Mouse (Mus musculus): ENCODE measurements around the gene Nebl.

Gene Nebl

GRCm38 (mm10) chr2:17413496-17414268 lies 317.6 kb downstream of the Nebl start:
- no peak for DNase-seq (ENCODE audit: extremely low spot score, low read depth, low spot score)

DNA sequence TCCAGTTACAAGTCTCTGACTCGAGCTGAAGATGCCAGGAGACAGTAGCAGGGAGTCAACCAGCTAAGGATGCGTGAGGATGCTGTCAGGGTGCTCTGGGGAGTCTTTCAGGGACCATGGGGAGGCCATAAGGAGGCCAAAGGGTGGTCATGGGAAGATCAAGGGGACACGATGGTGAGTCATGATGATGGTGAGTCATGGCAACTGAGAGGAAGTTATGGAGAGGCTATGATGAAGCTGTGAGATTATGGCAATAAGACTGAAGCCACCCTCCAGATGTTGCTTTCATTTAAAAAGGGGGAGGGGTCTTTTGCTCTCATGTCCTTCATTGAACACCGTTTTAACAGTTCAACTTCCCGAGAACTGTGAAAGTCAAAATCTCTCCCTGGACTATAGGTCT lies 322.0 kb downstream of the Nebl start:
- no peak for DNase-seq (ENCODE audit: extremely low spot score, low read depth, low spot score)

GRCm38 (mm10) chr2:17405899-17406531 lies 325.2 kb downstream of the Nebl start:
- no peak for DNase-seq (ENCODE audit: extremely low spot score, low read depth, low spot score)

GRCm38 (mm10) chr2:17402511-17402910 lies 328.8 kb downstream of the Nebl start:
- DNase-seq (ENCODE audit: extremely low spot score, low read depth, low spot score): no peak

DNA sequence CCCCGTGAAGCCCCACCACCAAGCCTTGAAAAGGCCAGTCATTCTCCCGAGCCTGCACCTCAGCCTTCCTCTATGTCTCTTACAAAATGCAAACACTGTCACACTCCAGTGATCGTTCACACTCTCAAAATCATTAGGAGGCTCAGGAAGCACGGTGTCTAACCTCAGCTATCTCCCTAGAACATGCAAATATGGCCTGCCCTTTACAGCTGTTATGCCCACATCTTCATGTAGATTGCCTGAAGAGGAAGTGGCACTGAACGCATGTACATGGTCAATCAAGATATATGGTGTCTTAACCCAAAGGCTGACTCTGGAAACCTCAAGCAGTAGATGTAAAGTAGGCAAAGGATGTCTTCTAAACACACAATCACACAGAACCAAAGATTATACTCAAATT lies 335.0 kb downstream of the Nebl start:
- no peak for DNase-seq (ENCODE audit: extremely low spot score, low read depth, low spot score)

DNA sequence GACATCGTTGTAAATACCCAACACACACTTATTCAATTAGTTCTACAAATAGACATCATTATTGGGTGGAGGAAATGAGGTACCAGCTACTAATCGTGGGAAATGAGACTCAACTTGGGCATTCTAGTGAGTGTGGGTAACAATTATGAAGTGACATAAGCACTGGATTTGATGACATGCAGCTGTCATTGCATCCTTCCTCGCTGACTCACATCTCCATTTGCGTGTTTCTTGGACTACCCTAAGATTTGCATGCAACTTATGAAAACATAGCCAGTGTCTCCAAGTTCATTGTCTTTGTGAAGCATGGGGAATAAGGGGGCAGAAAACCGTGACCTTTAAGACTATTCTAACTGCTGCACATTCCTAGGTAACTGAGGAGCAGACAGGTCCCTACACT lies 339.9 kb downstream of the Nebl start:
- DNase-seq (ENCODE audit: extremely low spot score, low read depth, low spot score): no peak

- no peak for DNase-seq (ENCODE audit: extremely low spot score, low read depth, low spot score)
Measured at GRCm38 (mm10) chr2:17390513-17391200, 340.6 kb downstream of the Nebl start.

GRCm38 (mm10) chr2:17389886-17390285 lies 341.4 kb downstream of the Nebl start:
- DNase-seq (ENCODE audit: extremely low spot score, low read depth, low spot score): no peak

- DNase-seq (ENCODE audit: extremely low spot score, low read depth, low spot score): no peak
Measured at GRCm38 (mm10) chr2:17389379-17389778, 341.9 kb downstream of the Nebl start.

DNA sequence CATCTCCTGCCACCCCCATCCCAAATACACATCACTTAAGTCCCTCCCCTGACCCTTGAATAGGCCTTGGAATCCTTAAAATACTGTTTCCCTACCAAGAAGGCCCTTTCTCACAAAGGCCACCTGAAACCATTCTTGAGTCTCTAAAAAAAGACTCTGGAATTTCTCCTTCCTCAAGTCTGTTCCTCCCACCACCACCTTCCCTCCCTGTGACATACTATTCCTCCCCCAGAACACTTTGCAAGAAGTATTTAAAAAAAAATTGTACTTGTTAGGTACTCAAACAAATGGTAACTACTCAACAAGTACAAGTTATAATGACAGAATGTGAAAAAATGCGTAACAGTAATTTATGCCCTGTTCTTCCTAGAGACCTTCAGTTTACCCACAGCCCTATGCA lies 349.0 kb downstream of the Nebl start:
- DNase-seq (ENCODE audit: extremely low spot score, low read depth, low spot score): no peak

DNA sequence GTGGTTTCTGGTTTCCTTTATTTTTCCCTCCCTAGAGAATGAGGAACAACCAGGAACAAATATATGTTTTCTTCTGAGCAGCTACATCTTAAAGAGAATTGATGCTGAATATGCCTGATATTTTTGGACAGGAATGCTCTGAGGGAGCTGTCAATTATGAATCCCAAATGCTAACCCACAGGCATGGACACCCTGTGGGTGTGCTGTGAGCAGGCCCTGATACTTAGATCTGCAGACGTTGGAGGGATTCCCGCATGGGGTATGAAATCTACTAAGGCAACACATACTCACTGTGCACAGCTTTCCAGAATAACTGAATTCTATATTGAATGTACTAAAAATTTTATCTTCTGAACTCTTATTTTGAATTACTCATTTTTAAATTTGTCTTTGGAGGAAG lies 355.3 kb downstream of the Nebl start:
- DNase-seq (ENCODE audit: extremely low spot score, low read depth, low spot score): no peak

DNA sequence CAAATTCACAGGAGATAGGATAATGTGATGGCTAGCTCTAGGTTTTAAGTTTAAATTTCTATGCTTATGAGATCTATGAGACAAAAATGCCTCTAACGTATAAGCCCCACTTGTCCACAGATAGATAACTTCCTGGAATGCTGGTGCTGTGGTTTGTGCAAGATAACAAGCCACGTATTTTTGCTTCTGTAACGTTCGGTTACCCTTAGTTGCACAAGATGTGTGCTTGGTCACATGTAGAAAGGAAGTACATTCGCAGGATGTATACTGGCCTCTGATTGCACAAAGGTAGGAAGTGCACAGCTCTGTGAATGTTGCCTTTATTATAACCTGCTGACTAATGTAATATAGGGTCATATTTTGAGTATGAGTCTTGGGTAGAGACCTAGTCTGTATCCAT lies 365.6 kb downstream of the Nebl start:
- DNase-seq (ENCODE audit: extremely low spot score, low read depth, low spot score): no peak

- DNase-seq (ENCODE audit: extremely low spot score, low read depth, low spot score): no peak
Measured at GRCm38 (mm10) chr2:17364971-17365548, 366.2 kb downstream of the Nebl start.

- DNase-seq (ENCODE audit: extremely low spot score, low read depth, low spot score): no peak
Measured at GRCm38 (mm10) chr2:17363337-17364216, 367.7 kb downstream of the Nebl start.

GRCm38 (mm10) chr2:17362181-17362580 lies 369.1 kb downstream of the Nebl start:
- no peak for DNase-seq (ENCODE audit: extremely low spot score, low read depth, low spot score)

GRCm38 (mm10) chr2:17344643-17345042 lies 386.6 kb downstream of the Nebl start:
- DNase-seq (ENCODE audit: extremely low spot score, low read depth, low spot score): no peak

DNA sequence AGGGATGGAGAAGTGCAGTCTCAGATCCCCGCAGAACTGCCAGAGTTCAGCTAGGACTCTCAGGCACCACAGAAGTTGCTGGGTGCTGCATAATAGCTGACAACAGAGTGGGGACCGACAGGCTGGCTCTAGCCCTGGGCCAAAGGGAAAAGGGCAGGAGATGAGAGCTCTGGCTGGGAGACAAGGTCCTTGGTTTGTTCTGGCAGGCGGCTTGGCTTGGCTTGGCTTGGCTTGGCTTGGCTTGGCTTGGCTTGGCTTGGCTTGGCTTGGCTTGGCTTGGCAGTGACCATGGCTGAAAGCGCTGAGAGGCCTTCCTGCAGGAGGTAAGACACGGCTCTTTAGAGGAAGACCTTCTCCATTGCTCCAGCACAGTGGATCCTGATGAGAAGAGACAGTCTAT lies 395.8 kb downstream of the Nebl start:
- no peak for DNase-seq (ENCODE audit: extremely low spot score, low read depth, low spot score)

DNA sequence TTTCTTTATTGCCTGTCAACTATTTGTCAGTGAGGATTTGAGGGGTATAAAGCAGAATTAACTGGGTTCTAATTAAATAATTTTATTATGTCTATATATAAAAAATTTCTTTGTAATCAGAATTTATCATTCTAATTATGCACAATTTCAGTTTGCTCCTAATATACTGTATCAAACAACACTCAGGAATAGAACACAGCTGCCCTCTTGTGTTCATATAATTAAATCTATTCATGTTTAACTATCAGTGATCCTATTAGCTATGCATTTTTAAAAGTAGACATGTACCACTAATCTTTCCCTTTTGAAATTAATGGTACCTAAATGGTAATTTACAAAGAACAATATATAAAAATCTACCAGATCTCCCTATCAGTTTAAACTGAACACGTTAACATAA lies 404.7 kb downstream of the Nebl start:
- no peak for DNase-seq (ENCODE audit: extremely low spot score, low read depth, low spot score)

- DNase-seq (ENCODE audit: extremely low spot score, low read depth, low spot score): no peak
Measured at GRCm38 (mm10) chr2:17316850-17317249, 414.4 kb downstream of the Nebl start.

- no peak for DNase-seq (ENCODE audit: extremely low spot score, low read depth, low spot score)
Measured at GRCm38 (mm10) chr2:17301379-17301778, 429.9 kb downstream of the Nebl start.

DNA sequence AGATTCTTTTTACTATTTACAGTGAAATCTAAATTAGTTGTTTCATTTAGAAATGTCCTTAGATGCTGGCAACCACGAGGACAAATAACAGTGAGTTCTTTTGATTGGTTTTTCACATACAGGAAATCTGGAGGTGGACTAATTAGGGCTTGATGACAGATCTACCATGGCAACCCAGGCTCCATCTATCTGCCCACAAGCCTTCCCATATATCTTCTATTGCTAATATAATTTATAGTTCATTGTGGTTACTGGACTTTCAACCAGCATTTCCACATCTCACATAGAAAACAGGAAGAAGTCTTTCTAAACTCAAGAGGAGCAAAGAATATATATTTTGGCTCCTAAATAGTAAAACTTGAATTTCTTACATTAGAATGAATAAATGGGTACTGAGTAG lies 433.8 kb downstream of the Nebl start:
- DNase-seq (ENCODE audit: extremely low spot score, low read depth, low spot score): no peak
